ENCODE assay signal across 10 mouse cellular contexts in genomic region chr2:38481166-38481778, GRCm38 (mm10). TPM values are rescaled to one million over a fixed set of nuclear protein-coding genes. Genes with fewer than 3 reads are reported as not detected.
A peak's percentile ranks its signal among the peaks of the same experiment; 100 is the strongest.
DNase-seq lines count a peak whose midpoint lies in the region; ATAC-seq and TF ChIP-seq lines count a peak whose summit lies in the region.
"Had no signal": no experiment of that assay in that cellular context is flagged by ENCODE, and none has a peak within 500 bp of the region (broad histone marks: within the 10 kb centered on the region; RNA-seq: fewer than 3 reads in every experiment).

No protein-coding gene starts in this region.

- TF ChIP-seq EP300 in heart, adult 2 months (IDR thresholded peaks at IDR 0.05; ENCODE audit: insufficient read depth, low read depth, low read length): no peak
- TF ChIP-seq EP300 in lung, postnatal 0 days (IDR thresholded peaks at IDR 0.05): no peak

- peaks cover 6% of the 10 kb centered on the region for H3K4me1 ChIP-seq in heart, adult 2 months (ENCODE audit: control insufficient read depth, insufficient read depth, low read length)
- H3K4me1 ChIP-seq in heart, embryonic 10.5 days: peaks cover 23% of the 10 kb centered on the region
- H3K4me1 ChIP-seq in lung, postnatal 0 days (ENCODE audit: insufficient read depth, low read depth, low read length): peaks cover 15% of the 10 kb centered on the region; the same call in 1 of the 2 replicates
- H3K4me1 ChIP-seq: embryonic facial prominence, embryonic 12.5 days had no signal

- peak; percentile 28 to 57 for DNase-seq in heart, adult 2 months
- DNase-seq in heart, embryonic 10.5 days (ENCODE audit: low spot score): no peak
- peak; percentile 84 for DNase-seq in 416B (ENCODE audit: low read depth)
- DNase-seq in lung, postnatal 0 days (ENCODE audit: low spot score): no peak
- no peak for DNase-seq in cerebellum, adult 8-10 months
- no peak for DNase-seq in retina, embryonic 14.5 days (ENCODE audit: low spot score)
- DNase-seq in left cerebral cortex, adult 11 months (ENCODE audit: low spot score): no peak

- no peaks in the 10 kb centered on the region for H3K36me3 ChIP-seq in heart, adult 2 months (ENCODE audit: control insufficient read depth, insufficient read depth, low read length)
- H3K36me3 ChIP-seq in heart, embryonic 10.5 days: no peaks in the 10 kb centered on the region
- no peaks in the 10 kb centered on the region for H3K36me3 ChIP-seq in lung, postnatal 0 days (ENCODE audit: insufficient read depth, low read length)
- H3K36me3 ChIP-seq: embryonic facial prominence, embryonic 12.5 days; G1E had no signal

- 51% methylated on average over 6 of the region's 6 CpGs for WGBS in heart, adult 2 months
- 77% methylated on average over 6 of the region's 6 CpGs for WGBS in heart, embryonic 10.5 days
- WGBS in lung, postnatal 0 days: 52% methylated on average over 6 of the region's 6 CpGs

- H3K27me3 ChIP-seq in heart, adult 2 months (ENCODE audit: control insufficient read depth, insufficient read depth, low read length): no peaks in the 10 kb centered on the region
- 0 out of 2 replicates have a peak, but pooled peaks cover 4% of the 10 kb centered on the region for H3K27me3 ChIP-seq in heart, embryonic 10.5 days (ENCODE audit: insufficient read depth, poor library complexity, severe bottlenecking)
- H3K27me3 ChIP-seq in lung, postnatal 0 days (replicated peaks; ENCODE audit: insufficient read depth, low read length): no peaks in the 10 kb centered on the region
- H3K27me3 ChIP-seq: embryonic facial prominence, embryonic 12.5 days had no signal

- ATAC-seq in common myeloid progenitor, adult 5-6 weeks (replicated peaks; ENCODE audit: low read depth, poor library complexity, severe bottlenecking): peak; percentile 71
- no peak for ATAC-seq in lung, postnatal 0 days

- no peaks in the 10 kb centered on the region for H3K79me2 ChIP-seq in heart, adult 2 months (replicated peaks; ENCODE audit: control insufficient read depth, insufficient read depth, low read length)

- no peak overlapping the region for H3K9ac ChIP-seq in heart, adult 2 months (ENCODE audit: low read depth, low read length)
- H3K9ac ChIP-seq in lung, postnatal 0 days (replicated peaks; ENCODE audit: low read depth): no peak overlapping the region
- H3K9ac ChIP-seq: embryonic facial prominence, embryonic 12.5 days had no signal

- no peak for TF ChIP-seq POLR2A in heart, adult 2 months (IDR thresholded peaks at IDR 0.05; ENCODE audit: insufficient read depth, low read depth, low read length)

- no peak overlapping the region for H3K4me3 ChIP-seq in heart, adult 2 months
- H3K4me3 ChIP-seq in heart, embryonic 10.5 days: no peak overlapping the region
- H3K4me3 ChIP-seq in lung, postnatal 0 days (ENCODE audit: low read depth, low read length): no peak overlapping the region
- H3K4me3 ChIP-seq: embryonic facial prominence, embryonic 12.5 days had no signal

- H3K4me2 ChIP-seq in lung, postnatal 0 days (replicated peaks; ENCODE audit: low read depth, low read length): no peak overlapping the region
- H3K4me2 ChIP-seq: embryonic facial prominence, embryonic 12.5 days had no signal

- intact Hi-C loops in heart, adult 2 months (cut with DNase I): no loop called here

- peak overlapping the region; percentile 51 for H3K27ac ChIP-seq in heart, adult 2 months
- no peak overlapping the region for H3K27ac ChIP-seq in heart, embryonic 10.5 days
- H3K27ac ChIP-seq in lung, postnatal 0 days (ENCODE audit: low read length): peak overlapping the region; percentile 26; the same call in 1 of the 2 replicates
- H3K27ac ChIP-seq: embryonic facial prominence, embryonic 12.5 days had no signal

- TF ChIP-seq CTCF in heart, adult 2 months (IDR thresholded peaks at IDR 0.05): no peak
- no peak for TF ChIP-seq CTCF in lung, postnatal 0 days (IDR thresholded peaks at IDR 0.05)

- no peaks in the 10 kb centered on the region for H3K9me3 ChIP-seq in heart, embryonic 10.5 days
- H3K9me3 ChIP-seq in lung, postnatal 0 days (ENCODE audit: low read length): no peaks in the 10 kb centered on the region

RNA-seq across cellular contexts. Expression of gene Nek6, which starts 30.2 kb away (rescaled TPM):
- 1 to 10 TPM; 2.9 to 3.3 TPM for total RNA-seq in heart, adult 2 months (2021)
- 5.5 and 5.8 TPM in 2 replicates for polyA plus RNA-seq in heart, adult 2 months (2012; rRNA removed)
- polyA plus RNA-seq in heart, embryonic 10.5 days (2016; fragmentation: Nextera tagmentation; extraction: Ambion mirVana): 74.7 and 90.1 TPM in 2 replicates
- total RNA-seq in common myeloid progenitor, adult 5-6 weeks (2017): 5.4 and 7.2 TPM in 2 replicates
- polyA plus RNA-seq in lung, postnatal 0 days (2015; fragmentation: Nextera tagmentation; extraction: Ambion mirVana): 57.8 and 69.4 TPM in 2 replicates

Comparison
In these comparisons a context has a peak if more than half of its experiments do, and no peak if none do; other contexts are left out.
1. DNase-seq: peak in heart, adult 2 months (2 of 2) and 416B (single experiment); none in heart, embryonic 10.5 days (single experiment), lung, postnatal 0 days (single experiment), cerebellum, adult 8-10 months (single experiment), retina, embryonic 14.5 days (single experiment) and left cerebral cortex, adult 11 months (single experiment).